Mouse (Mus musculus): ENCODE data around the gene Adap1.

GRCm38 (mm10) chr5:139335634-139336033 is 10.2 kb upstream of the Adap1 start:
- no peak for TF ChIP-seq ZC3H11A (IDR thresholded peaks at IDR 0.05; ENCODE audit: borderline replicate concordance, low read depth, low read length)
- no peak for TF ChIP-seq MAFK (IDR thresholded peaks at IDR 0.05; ENCODE audit: insufficient read depth, low read depth, low read length)
- no peak for TF ChIP-seq HCFC1 (IDR thresholded peaks at IDR 0.05; ENCODE audit: borderline replicate concordance, insufficient read depth, low read length)
- no peak for TF ChIP-seq CHD2 (IDR thresholded peaks at IDR 0.05; ENCODE audit: low read depth, low read length)
- no peak for TF ChIP-seq ZNF384 (IDR thresholded peaks at IDR 0.05; ENCODE audit: low read depth, low read length)

Data from ES-E14 (cell line).